Mouse (Mus musculus): ENCODE data around the gene Spink4. TPM values are rescaled to one million over a fixed set of nuclear protein-coding genes. Genes with fewer than 3 reads are reported as not detected.

Gene Spink4
- polyA plus RNA-seq, 1 experiment from 2014 or later: not detected

DNA sequence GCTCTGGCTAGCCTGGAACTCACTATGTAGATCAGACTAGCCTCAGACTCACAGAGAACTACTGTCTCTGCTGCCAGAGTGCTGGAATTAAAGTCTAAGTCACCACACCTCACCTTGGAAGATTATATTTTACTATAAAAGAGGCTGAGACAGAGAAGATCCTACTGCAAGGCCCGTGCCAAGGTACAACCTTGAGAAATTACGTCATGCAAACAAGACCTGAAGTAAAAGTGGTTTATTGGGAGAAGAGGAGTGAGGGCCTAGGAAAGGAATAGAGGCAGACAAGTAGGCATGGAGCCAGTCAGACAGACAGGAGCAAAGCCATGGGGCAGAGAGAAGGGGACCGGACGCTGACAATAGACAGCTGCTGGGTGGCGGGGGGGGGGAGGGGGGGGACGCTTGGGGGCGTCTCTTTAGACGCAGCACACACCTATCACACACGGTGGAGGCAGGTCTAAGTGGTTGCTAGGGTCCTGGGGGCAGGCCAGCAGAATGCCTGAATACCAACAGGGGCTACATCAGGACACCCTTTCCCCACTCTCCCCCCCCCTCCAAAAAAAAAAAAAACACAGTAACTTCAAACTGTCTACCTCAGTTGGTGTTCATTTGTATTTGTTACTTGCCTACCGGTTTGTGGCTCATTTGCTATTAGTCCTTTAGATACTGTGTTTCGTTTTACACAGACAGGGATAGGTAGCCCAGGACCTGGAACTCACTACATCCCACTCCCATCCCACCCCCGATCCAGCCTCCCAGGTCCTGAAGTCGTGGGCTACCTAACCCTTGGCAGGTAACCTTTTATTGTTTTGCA lies 50.1 kb downstream of the Spink4 start:
- H3K4me2 ChIP-seq: peak overlapping the region; percentile 75
- peaks cover 18% of the 10 kb centered on the region for H3K4me1 ChIP-seq (replicated peaks)
- ATAC-seq (ENCODE audit: insufficient number of reproducible peaks, insufficient read depth, low FRiP score, low TSS enrichment, low read depth): peak; percentile 23; the same call in 1 of the 2 replicates
- H3K27ac ChIP-seq: peak overlapping the region; percentile 94
- H3K9me3 ChIP-seq: no peaks in the 10 kb centered on the region
- H3K4me3 ChIP-seq (replicated peaks): peak overlapping the region; percentile 94
- H3K36me3 ChIP-seq: peaks cover 32% of the 10 kb centered on the region
- no peaks in the 10 kb centered on the region for H3K27me3 ChIP-seq
- WGBS: 12% methylated on average over 10 of the region's 13 CpGs
- H3K9ac ChIP-seq (replicated peaks): peak overlapping the region; percentile 82

DNA sequence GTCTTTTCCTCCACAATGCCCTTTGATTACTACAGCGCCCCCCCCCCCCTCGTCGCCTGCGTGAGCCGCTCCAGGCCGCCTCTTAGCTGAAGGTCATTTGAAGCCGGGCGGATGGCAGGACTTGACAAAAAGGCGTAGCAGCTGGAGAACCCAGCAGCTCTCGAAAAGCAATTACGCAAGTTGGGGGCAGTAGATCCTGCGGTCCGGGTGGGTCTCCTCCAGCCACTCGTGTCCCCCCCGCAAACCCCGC lies 50.7 kb downstream of the Spink4 start:
- ATAC-seq (ENCODE audit: insufficient number of reproducible peaks, insufficient read depth, low FRiP score, low TSS enrichment, low read depth): no peak
- Histone ChIP-seq H3K27ac (peak overlapping the region; percentile 94), H3K9ac (replicated peaks) (peak overlapping the region; percentile 82), H3K27me3 (no peaks in the 10 kb centered on the region), H3K4me3 (replicated peaks) (peak overlapping the region; percentile 94), H3K9me3 (no peaks in the 10 kb centered on the region), H3K4me1 (replicated peaks) (peaks cover 18% of the 10 kb centered on the region), H3K4me2 (peak overlapping the region; percentile 75), H3K36me3 (peaks cover 29% of the 10 kb centered on the region)
- WGBS: under 1% methylated on average over 16 of the region's 16 CpGs

DNA sequence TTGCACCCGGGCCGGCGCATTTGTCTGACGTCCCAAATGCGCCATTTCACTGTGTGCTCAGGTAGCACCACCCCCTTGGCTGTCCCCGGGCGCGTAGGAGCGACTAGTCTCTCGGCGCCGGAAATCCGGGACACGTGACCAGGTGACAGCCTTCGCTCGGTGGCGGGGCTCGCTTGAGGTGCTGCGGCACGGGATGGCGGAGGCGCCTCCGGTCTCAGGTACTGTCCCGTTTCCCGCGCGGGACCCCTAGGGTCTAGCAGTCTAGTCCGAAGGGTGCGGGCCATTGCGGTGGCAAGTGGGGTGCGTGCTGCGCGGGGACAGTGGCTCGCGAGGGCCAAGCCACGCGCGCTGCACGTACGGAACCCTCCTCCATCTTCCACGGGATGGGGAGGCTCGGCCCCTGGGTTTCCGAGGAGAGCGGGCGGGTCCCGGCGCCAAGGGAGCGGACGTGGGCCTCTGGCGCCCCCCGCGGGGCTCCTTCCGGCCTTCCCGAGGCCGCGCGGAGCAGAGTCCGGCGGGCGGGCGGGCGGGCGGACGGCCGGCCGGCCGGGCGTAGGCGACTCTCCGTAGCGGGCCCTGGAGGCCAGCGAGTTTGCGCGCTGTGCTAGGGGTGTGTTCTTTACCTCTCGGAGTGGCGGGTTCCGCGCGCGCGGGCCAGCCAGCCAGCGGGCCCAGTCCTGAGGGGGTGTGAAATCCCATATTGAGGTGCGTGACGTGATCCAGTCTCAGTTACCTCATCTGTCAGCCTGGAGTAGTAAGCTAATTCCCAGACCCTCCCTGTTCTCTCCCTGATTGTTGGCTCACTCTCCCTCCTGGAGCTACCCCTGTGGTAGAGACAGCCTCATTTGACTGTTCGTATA lies 51.2 kb downstream of the Spink4 start, which contains the start of gene Nfx1:
Gene Nfx1, plus strand, starts transcription at position 65 of the 860 bp plus-strand sequence.
- peak; percentile 95 for ATAC-seq (ENCODE audit: insufficient number of reproducible peaks, insufficient read depth, low FRiP score, low TSS enrichment, low read depth)
- Histone ChIP-seq H3K4me1 (replicated peaks) (peaks cover 18% of the 10 kb centered on the region), H3K9me3 (no peaks in the 10 kb centered on the region), H3K9ac (replicated peaks) (peak within 1 kb of the TSS; percentile 82), H3K4me2 (peak within 1 kb of the TSS; percentile 75), H3K36me3 (peaks cover 28% of the 10 kb centered on the region), H3K27ac (peak within 1 kb of the TSS; percentile 94), H3K4me3 (replicated peaks) (peak within 1 kb of the TSS; percentile 94), H3K27me3 (no peaks in the 10 kb centered on the region)
- WGBS: under 1% methylated on average over 81 of the region's 85 CpGs

DNA sequence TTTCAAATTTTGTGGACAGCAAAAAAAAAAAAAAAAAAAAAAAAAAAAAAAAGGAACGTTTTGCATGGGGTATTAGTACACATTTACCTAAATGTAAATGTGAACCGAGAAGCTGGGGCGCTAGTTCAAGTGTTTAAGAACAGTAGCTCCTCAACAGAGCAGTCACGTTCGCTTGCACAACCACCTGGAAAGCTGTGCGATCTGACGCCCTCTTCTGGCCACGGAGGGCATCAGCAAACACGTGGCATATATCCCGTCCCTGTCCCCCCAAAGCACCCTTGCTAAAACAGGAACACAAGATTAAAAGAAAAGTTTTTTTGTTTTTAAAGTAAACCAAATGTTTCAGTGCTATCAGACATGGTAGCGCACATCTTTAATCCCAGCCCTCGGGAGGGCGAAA lies 51.9 kb downstream of the Spink4 start:
- H3K9me3 ChIP-seq: no peaks in the 10 kb centered on the region
- H3K4me1 ChIP-seq (replicated peaks): peaks cover 18% of the 10 kb centered on the region
- H3K27me3 ChIP-seq: no peaks in the 10 kb centered on the region
- no peak for ATAC-seq (ENCODE audit: insufficient number of reproducible peaks, insufficient read depth, low FRiP score, low TSS enrichment, low read depth)
- peaks cover 28% of the 10 kb centered on the region for H3K36me3 ChIP-seq
- 28% methylated on average over 13 of the region's 13 CpGs for WGBS
- peak overlapping the region; percentile 75 for H3K4me2 ChIP-seq
- no peak overlapping the region for H3K9ac ChIP-seq (replicated peaks)
- H3K4me3 ChIP-seq (replicated peaks): peak overlapping the region; percentile 94
- no peak overlapping the region; the same call in 1 of the 2 replicates for H3K27ac ChIP-seq

DNA sequence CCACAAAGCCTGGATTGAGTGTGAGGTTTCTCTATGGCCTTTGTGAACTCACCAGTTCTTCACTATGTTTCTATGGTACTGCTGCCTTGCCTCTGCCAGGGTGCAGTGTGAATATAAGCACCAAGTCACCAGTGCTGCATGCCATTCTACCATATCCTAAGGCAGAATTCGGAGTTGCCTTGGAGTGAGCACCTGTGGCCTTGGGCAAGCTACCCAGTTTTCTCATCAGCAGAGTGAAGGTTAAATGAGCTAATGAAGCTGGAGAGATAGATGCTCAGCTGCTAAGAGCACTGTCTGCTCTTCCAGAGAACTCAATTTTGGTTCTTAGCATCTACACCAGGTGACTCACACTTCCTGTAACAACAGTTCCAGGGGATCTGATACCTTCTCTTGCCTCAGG lies 54.2 kb downstream of the Spink4 start:
- no peak overlapping the region for H3K4me3 ChIP-seq (replicated peaks)
- no peaks in the 10 kb centered on the region for H3K9me3 ChIP-seq
- ATAC-seq (ENCODE audit: insufficient number of reproducible peaks, insufficient read depth, low FRiP score, low TSS enrichment, low read depth): no peak
- H3K27ac ChIP-seq: no peak overlapping the region
- WGBS: 94% methylated on average over 1 of the region's 1 CpGs
- no peak overlapping the region for H3K4me2 ChIP-seq
- no peak overlapping the region for H3K9ac ChIP-seq (replicated peaks)
- H3K36me3 ChIP-seq: peaks cover 38% of the 10 kb centered on the region
- H3K4me1 ChIP-seq (replicated peaks): peaks cover 18% of the 10 kb centered on the region
- no peaks in the 10 kb centered on the region for H3K27me3 ChIP-seq

DNA sequence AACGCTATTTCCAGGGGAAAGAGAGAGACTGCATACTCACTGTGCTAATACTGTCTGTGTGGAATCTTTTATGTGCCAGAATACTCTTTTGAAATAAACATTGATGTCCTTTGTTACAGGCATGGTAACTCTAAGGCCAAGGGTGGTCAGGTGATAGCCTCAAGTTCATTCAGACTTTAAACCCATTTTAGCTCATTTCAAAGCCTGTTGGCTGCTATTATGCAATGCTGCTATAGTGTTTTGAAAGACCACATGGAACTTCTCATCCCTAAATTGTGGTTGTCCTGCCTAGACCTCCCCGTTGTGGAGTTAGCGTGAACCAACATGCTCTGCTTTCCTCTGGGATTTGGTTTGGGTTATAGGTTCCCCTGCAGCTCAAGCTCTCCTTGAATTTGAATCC lies 55.8 kb downstream of the Spink4 start:
- H3K4me2 ChIP-seq: no peak overlapping the region
- 92% methylated on average over 3 of the region's 3 CpGs for WGBS
- H3K36me3 ChIP-seq: peaks cover 54% of the 10 kb centered on the region
- H3K27me3 ChIP-seq: no peaks in the 10 kb centered on the region
- no peak for ATAC-seq (ENCODE audit: insufficient number of reproducible peaks, insufficient read depth, low FRiP score, low TSS enrichment, low read depth)
- H3K4me1 ChIP-seq (replicated peaks): peaks cover 10% of the 10 kb centered on the region
- no peak overlapping the region for H3K4me3 ChIP-seq (replicated peaks)
- H3K9me3 ChIP-seq: no peaks in the 10 kb centered on the region
- no peak overlapping the region for H3K9ac ChIP-seq (replicated peaks)
- no peak overlapping the region for H3K27ac ChIP-seq

DNA sequence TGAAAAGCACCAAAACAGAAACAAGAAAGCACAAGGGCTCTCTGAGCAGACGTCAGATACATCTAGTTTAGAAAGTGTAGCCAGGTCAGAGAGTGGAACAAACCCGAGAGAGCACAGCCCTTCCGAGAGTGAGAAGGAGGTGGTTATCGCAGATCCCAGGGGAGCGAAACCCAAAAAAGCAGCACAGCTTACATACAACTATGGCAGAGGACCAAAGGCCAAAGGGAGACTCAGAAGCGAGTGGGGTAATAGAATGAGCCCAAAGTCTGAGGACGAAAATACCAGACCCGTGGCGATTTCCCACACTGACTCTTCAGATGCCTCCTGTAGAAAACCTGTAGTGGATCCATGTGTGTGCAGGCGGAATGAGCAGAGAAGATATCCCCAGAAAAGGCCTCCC lies 56.8 kb downstream of the Spink4 start:
- Histone ChIP-seq H3K9ac (replicated peaks) (no peak overlapping the region), H3K4me2 (no peak overlapping the region), H3K4me3 (replicated peaks) (no peak overlapping the region), H3K27me3 (no peaks in the 10 kb centered on the region), H3K4me1 (replicated peaks) (peaks cover 13% of the 10 kb centered on the region), H3K27ac (no peak overlapping the region), H3K9me3 (no peaks in the 10 kb centered on the region), H3K36me3 (peaks cover 62% of the 10 kb centered on the region)
- WGBS: 90% methylated on average over 10 of the region's 10 CpGs
- ATAC-seq (ENCODE audit: insufficient number of reproducible peaks, insufficient read depth, low FRiP score, low TSS enrichment, low read depth): no peak

DNA sequence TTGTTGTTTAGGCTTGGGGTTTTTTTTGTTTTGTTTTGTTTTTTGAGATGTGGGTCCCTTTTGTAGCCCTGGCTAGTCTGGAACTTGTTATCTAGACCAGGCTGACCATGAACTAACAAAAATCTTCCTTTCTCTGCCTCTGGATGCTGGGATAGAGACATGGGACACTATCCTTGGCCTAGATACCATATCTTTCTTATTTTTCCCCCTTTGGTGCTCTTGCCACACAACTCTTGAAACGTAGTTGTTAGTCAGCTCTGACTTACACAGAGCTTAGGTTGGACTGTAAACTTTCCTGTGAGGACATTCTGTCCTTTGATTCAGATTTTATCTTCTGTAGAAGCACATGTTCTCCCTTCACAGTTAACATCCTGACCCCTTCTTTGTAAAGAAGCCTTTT lies 59.6 kb downstream of the Spink4 start:
- Histone ChIP-seq H3K36me3 (peaks cover 78% of the 10 kb centered on the region), H3K4me2 (no peak overlapping the region), H3K4me1 (replicated peaks) (peaks cover 10% of the 10 kb centered on the region; the same call in 1 of the 2 replicates), H3K4me3 (replicated peaks) (no peak overlapping the region), H3K9me3 (no peaks in the 10 kb centered on the region), H3K9ac (replicated peaks) (no peak overlapping the region), H3K27me3 (no peaks in the 10 kb centered on the region), H3K27ac (no peak overlapping the region)
- ATAC-seq (ENCODE audit: insufficient number of reproducible peaks, insufficient read depth, low FRiP score, low TSS enrichment, low read depth): no peak
- 94% methylated on average over 1 of the region's 1 CpGs for WGBS

Other genes with a start within 250 kb of the Spink4 start
- gene Aptx, start 216.9 kb upstream of the Spink4 start, polyA plus RNA-seq (2016; fragmentation: Nextera tagmentation; extraction: Ambion mirVana): 34.0 and 37.9 TPM in 2 replicates
- 459 and 511 TPM in 2 replicates for gene Dnaja1, start 197.9 kb upstream of the Spink4 start, polyA plus RNA-seq (2016; fragmentation: Nextera tagmentation; extraction: Ambion mirVana)
- 159 and 160 TPM in 2 replicates for gene Smu1, start 162.1 kb upstream of the Spink4 start, polyA plus RNA-seq (2016; fragmentation: Nextera tagmentation; extraction: Ambion mirVana)
- 32.9 and 37.4 TPM in 2 replicates for gene B4galt1, start 66.0 kb upstream of the Spink4 start, polyA plus RNA-seq (2016; fragmentation: Nextera tagmentation; extraction: Ambion mirVana)
- 229 and 239 TPM in 2 replicates for gene Bag1, start 28.2 kb downstream of the Spink4 start, polyA plus RNA-seq (2016; fragmentation: Nextera tagmentation; extraction: Ambion mirVana)
- 101 and 105 TPM in 2 replicates for gene Chmp5, start 28.4 kb downstream of the Spink4 start, polyA plus RNA-seq (2016; fragmentation: Nextera tagmentation; extraction: Ambion mirVana)
- gene Nfx1, start 50.9 kb downstream of the Spink4 start, polyA plus RNA-seq (2016; fragmentation: Nextera tagmentation; extraction: Ambion mirVana): 103 and 106 TPM in 2 replicates
- gene Aqp7, start 128.1 kb downstream of the Spink4 start, polyA plus RNA-seq (2016; fragmentation: Nextera tagmentation; extraction: Ambion mirVana): not detected in 2 replicates
- 1.0 TPM in 2 replicates for gene Aqp3, start 178.1 kb downstream of the Spink4 start, polyA plus RNA-seq (2016; fragmentation: Nextera tagmentation; extraction: Ambion mirVana)
- 24.6 and 29.8 TPM in 2 replicates for gene Nol6, start 204.4 kb downstream of the Spink4 start, polyA plus RNA-seq (2016; fragmentation: Nextera tagmentation; extraction: Ambion mirVana)
- gene Ube2r2, start 215.7 kb downstream of the Spink4 start, polyA plus RNA-seq (2016; fragmentation: Nextera tagmentation; extraction: Ambion mirVana): 106 and 120 TPM in 2 replicates